Mouse (Mus musculus) C2C12 (cell line): ENCODE data around the gene Ggt1.

Experiments
- CEBPB ChIP-seq: IDR thresholded peaks from one replicate; pipeline ENCODE4 v1.6.1; 2011; ENCODE audit warnings: low read depth, mild to moderate bottlenecking, control low read depth, moderate library complexity
- CTCF ChIP-seq: IDR thresholded peaks from one replicate; pipeline ENCODE4 v1.5.1; 2011; ENCODE audit not compliant: control insufficient read depth, insufficient read depth, insufficient read length
- FOSL1 ChIP-seq: IDR thresholded peaks from one replicate; pipeline ENCODE4 v1.8.0; 2011; ENCODE audit warnings: mild to moderate bottlenecking, low read length; ENCODE audit not compliant: poor library complexity, insufficient read depth, severe bottlenecking
- MAX ChIP-seq: IDR thresholded peaks from one replicate; pipeline ENCODE4 v1.6.1; 2011; ENCODE audit warnings: mild to moderate bottlenecking, control low read depth
- MYOD1 ChIP-seq: IDR thresholded peaks from one replicate; pipeline ENCODE4 v1.6.1; 2011; ENCODE audit warnings: low read depth; ENCODE audit not compliant: control insufficient read depth, insufficient read length
- USF1 ChIP-seq: IDR thresholded peaks from one replicate; pipeline ENCODE4 v1.6.1; 2011; ENCODE audit warnings: low read depth, mild to moderate bottlenecking, control low read depth, moderate library complexity

DNA sequence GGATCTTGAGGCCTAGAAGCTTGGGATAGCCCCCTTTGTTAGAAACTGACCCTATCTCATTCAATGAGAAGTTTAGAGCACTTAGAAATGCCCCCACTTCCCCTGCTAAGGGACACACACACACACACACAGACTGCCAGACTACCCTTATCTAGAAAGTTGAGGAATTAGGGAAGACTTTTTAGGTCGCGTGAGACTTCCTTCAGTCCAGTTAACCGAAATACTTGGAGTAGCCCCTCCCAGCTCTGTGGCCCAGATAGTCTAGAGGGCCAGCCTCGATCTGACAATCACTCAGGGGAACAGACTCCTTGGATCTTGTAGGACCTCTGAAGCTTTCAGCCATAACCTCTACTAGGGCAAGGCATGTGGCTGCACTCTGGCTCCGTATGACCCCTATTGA is 6.6 kb downstream of the Ggt1 start:
- TF ChIP-seq CTCF (no peak), MAX (no peak), USF1 (no peak), CEBPB (no peak), FOSL1 (no peak), MYOD1 (no peak)
